Mouse (Mus musculus): ENCODE results near the gene Fgfrl1. TPM values are rescaled to one million over a fixed set of nuclear protein-coding genes. Genes with fewer than 3 reads are reported as not detected.

The Fgfrl1 gene
- polyA plus RNA-seq, 1 experiment, result not detected

DNA sequence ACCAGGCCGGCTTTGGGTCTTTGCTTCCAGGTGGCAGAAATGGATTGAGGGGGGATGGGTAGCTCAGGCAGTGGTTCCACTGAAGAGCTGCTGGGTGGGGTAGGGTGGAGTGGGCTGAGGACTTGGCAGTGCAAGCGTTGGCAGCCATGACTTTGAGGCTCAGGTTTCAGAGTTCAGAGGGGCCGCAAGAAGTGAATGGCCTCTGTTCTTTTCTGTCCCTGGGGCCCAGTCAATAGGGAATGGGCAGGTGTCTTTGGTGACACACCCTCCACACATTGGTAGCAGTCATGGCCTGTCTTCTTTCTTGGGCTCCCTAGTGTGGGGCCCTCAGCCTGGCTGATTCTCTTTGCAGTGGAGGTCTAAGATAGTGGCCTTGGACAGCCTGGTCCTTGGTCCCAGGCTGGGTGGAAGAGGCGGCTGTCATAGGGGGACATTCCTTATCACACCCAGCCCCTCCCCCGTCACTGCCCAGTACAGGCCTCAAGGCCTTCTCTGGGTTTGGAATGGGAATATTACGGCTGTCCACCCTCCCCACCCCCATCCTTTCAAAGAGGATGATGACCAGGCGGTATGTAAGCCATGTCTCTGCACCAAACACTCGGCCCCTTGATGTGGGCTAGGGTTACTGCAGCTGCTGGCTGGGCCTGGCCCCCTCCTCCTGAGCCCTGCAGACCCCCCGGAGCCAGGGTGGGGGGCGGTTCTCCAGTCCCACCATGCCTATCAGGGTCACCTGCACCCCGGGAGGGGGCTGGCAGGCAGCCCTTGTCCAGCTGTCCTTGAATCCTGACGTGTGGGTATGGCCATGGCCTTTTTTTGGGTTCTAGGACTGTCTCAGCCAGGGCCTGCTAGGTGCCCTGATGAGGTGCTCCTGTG lies 11.8 kb downstream of the Fgfrl1 start:
- 88% methylated on average over 12 of the region's 12 CpGs for WGBS
- Histone ChIP-seq H3K4me3 (ENCODE audit: insufficient read depth, low read depth, low read length) (no peak overlapping the region), H3K27ac (ENCODE audit: insufficient read depth, low read depth, low read length) (no peak overlapping the region), H3K4me1 (ENCODE audit: control insufficient read depth, insufficient read depth, low read length) (no peaks in the 10 kb centered on the region)
- TF ChIP-seq POLR2A (IDR thresholded peaks at IDR 0.05; ENCODE audit: insufficient read depth, low read depth, low read length), result no peak
- no peak for TF ChIP-seq CTCF (IDR thresholded peaks at IDR 0.05; ENCODE audit: insufficient read depth, low read depth, low read length)

DNA sequence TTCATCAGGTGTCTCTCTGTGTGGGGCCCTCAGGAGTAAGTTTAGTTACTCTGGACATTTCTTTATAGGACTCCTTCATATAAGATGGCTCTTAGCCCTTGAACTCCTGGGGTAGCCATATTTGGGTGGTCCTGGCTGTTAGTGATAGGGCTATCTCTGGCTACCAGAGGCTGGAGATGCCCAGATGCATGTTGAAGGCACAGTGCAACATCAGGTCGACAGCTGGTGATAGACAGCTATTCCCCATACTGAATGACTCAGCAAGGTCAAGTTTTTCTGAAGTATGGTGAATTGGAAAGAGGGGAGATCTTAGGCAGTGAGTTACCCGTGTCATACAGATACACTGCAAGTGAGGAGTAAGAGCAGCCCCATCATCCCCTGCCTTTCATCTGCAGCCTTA lies 15.6 kb downstream of the Fgfrl1 start:
- no peak overlapping the region for H3K4me3 ChIP-seq (ENCODE audit: insufficient read depth, low read depth, low read length)
- no peaks in the 10 kb centered on the region for H3K4me1 ChIP-seq (ENCODE audit: control insufficient read depth, insufficient read depth, low read length)
- no peak for TF ChIP-seq POLR2A (IDR thresholded peaks at IDR 0.05; ENCODE audit: insufficient read depth, low read depth, low read length)
- no peak for TF ChIP-seq CTCF (IDR thresholded peaks at IDR 0.05; ENCODE audit: insufficient read depth, low read depth, low read length)
- no peak overlapping the region for H3K27ac ChIP-seq (ENCODE audit: insufficient read depth, low read depth, low read length)
- 89% methylated on average over 2 of the region's 2 CpGs for WGBS

DNA sequence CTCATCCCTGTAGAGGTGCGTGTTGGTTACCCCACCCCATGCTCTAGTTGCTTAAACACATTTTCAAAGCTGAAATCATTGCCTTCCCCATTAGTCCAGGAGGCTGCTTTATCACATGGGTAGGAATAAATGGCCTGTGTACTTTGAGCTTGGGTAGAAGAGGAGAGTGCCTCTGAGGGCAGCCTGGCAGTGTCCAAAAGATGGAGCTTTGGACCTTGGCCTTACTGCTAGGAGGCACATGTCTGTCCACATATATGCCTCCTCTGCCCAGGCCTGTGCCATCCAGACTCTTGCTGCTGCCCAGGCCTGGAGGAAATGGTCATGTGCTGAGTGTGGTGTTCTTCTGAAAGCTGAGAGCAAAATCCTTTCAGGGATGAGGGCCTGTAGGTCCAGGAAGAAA lies 16.2 kb downstream of the Fgfrl1 start:
- WGBS, result 97% methylated on average over 1 of the region's 1 CpGs
- Histone ChIP-seq H3K4me1 (ENCODE audit: control insufficient read depth, insufficient read depth, low read length) (no peaks in the 10 kb centered on the region), H3K27ac (ENCODE audit: insufficient read depth, low read depth, low read length) (no peak overlapping the region), H3K4me3 (ENCODE audit: insufficient read depth, low read depth, low read length) (no peak overlapping the region)
- TF ChIP-seq CTCF (IDR thresholded peaks at IDR 0.05; ENCODE audit: insufficient read depth, low read depth, low read length) (no peak), POLR2A (IDR thresholded peaks at IDR 0.05; ENCODE audit: insufficient read depth, low read depth, low read length) (no peak)

DNA sequence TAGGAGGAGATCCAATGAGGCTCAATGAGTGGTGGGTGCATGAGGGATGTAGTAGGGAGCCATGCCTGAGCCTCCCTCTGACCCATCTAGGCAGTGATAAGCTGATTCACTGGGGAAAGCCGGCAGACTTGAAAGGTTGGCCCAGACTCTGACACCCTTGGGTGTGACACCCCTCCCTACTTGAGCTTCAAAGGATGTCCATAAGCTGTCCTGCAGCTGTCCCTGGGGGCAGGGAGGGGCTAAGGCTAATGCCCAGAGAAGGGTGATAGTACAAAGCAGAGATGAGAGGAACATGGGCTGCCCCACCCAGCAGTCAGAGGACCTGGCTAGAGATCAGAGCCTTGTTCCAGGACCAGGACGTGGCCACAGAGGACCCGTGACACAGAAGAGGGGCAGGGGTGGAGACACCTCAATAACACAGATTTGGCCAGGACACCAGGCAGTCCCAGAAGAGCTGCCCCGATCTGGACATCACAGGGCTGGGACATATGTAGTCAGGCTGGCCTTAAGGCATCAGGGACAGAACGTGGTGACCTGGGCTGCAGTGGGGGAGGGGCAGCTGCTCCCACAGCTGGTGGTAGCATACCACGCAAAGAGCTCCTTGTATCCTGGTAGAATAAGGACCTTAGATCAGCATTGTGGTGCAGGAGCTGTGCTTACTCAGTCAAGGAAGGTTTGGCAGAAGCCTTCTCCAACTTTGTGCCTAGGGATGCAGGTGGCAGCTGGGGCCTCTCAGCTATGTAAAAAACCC lies 17.0 kb downstream of the Fgfrl1 start:
- Histone ChIP-seq H3K4me3 (ENCODE audit: insufficient read depth, low read depth, low read length) (no peak overlapping the region), H3K27ac (ENCODE audit: insufficient read depth, low read depth, low read length) (no peak overlapping the region), H3K4me1 (ENCODE audit: control insufficient read depth, insufficient read depth, low read length) (0 out of 2 replicates have a peak, but pooled peaks cover 3% of the 10 kb centered on the region)
- TF ChIP-seq POLR2A (IDR thresholded peaks at IDR 0.05; ENCODE audit: insufficient read depth, low read depth, low read length) (no peak), CTCF (IDR thresholded peaks at IDR 0.05; ENCODE audit: insufficient read depth, low read depth, low read length) (no peak)
- WGBS, result 64% methylated on average over 6 of the region's 6 CpGs

DNA sequence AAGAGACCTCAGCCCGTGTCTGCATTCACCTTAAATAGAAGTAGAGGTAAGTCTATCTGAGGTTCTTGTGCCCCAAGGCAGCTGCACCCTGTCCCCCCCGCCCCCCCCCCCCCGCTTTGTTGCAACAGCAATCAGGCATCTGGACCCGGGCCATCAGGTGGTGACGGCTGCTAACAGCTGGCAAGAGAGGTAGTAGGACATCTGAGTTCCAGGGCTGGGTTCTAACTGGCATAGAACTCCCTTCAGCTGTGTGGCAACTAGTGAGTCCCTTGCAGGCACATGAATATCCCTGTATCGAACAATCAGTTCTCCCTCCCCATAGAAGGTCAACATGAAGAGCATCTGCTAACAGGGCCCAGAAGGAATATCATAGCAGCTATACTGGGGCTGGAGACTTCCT lies 19.8 kb downstream of the Fgfrl1 start:
- WGBS, result 83% methylated on average over 6 of the region's 6 CpGs
- Histone ChIP-seq H3K27ac (ENCODE audit: insufficient read depth, low read depth, low read length) (no peak overlapping the region), H3K4me1 (ENCODE audit: control insufficient read depth, insufficient read depth, low read length) (0 out of 2 replicates have a peak, but pooled peaks cover 7% of the 10 kb centered on the region), H3K4me3 (ENCODE audit: insufficient read depth, low read depth, low read length) (no peak overlapping the region)
- TF ChIP-seq POLR2A (IDR thresholded peaks at IDR 0.05; ENCODE audit: insufficient read depth, low read depth, low read length) (no peak), CTCF (IDR thresholded peaks at IDR 0.05; ENCODE audit: insufficient read depth, low read depth, low read length) (no peak)

DNA sequence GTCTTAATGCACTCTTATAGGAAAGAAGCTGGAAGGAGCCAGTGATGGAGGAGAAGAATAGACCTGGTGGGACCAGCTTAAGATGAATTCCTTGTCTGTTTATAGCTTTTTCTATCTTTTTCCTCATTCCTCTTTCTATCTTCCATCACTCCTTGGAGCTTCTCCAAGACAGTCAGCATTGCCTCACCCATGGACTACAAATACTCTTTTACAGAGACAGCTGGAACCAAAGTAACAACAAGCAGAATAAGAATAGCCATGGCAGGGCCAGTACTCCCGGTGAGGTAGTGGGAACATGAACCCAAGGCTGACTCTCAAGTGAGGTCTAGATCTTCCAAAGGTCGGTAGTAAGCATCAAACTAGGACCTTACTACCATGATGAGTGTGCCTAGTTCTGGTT lies 20.9 kb downstream of the Fgfrl1 start:
- no peak overlapping the region for H3K4me3 ChIP-seq (ENCODE audit: insufficient read depth, low read depth, low read length)
- TF ChIP-seq CTCF (IDR thresholded peaks at IDR 0.05; ENCODE audit: insufficient read depth, low read depth, low read length) (no peak), POLR2A (IDR thresholded peaks at IDR 0.05; ENCODE audit: insufficient read depth, low read depth, low read length) (no peak)
- no peak overlapping the region for H3K27ac ChIP-seq (ENCODE audit: insufficient read depth, low read depth, low read length)
- 0 out of 2 replicates have a peak, but pooled peaks cover 9% of the 10 kb centered on the region for H3K4me1 ChIP-seq (ENCODE audit: control insufficient read depth, insufficient read depth, low read length)
- WGBS, result 70% methylated on average over 2 of the region's 2 CpGs

DNA sequence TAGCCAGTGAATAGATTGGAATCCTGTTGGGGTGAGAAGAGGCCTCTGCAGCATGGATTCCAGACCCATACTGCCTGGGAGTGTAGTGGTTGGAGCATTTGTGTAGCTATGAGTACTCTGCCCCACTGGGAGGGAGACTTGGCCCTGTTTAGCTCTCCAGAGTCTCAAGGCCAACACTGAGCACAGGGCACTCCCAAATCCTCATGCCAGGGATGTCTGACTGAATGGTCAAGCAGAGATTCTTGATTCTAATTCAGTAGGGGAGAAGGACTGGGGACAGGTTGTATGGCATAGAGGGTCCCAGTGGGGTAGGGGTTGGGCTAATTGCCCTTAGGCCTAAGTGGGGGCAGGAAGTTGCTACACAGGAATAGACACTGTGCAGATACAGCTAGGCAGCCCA lies 21.5 kb downstream of the Fgfrl1 start:
- 0 out of 2 replicates have a peak, but pooled peaks cover 9% of the 10 kb centered on the region for H3K4me1 ChIP-seq (ENCODE audit: control insufficient read depth, insufficient read depth, low read length)
- TF ChIP-seq CTCF (IDR thresholded peaks at IDR 0.05; ENCODE audit: insufficient read depth, low read depth, low read length), result no peak
- TF ChIP-seq POLR2A (IDR thresholded peaks at IDR 0.05; ENCODE audit: insufficient read depth, low read depth, low read length), result no peak
- no peak overlapping the region for H3K4me3 ChIP-seq (ENCODE audit: insufficient read depth, low read depth, low read length)
- H3K27ac ChIP-seq (ENCODE audit: insufficient read depth, low read depth, low read length), result no peak overlapping the region

DNA sequence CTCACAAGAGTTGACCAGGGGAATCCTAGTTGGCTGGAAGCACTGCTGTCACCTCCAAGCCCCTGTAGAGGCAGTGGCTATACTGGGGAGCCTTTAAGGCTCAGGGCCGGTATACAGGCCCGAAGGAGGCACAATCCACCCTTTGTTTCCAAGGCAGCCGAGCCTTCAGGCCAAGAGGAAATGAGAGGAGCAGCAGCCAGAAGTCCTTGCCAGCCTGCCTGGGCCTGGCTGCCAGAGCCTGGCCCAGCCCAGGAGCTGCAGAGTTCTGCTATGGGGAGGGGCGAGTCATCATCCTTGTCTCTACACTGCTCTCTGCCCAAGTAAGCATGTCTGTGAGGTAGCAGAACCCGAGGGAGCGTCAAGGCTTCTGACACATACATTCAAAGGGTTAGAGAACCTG lies 22.0 kb downstream of the Fgfrl1 start:
- WGBS, result 25% methylated on average over 6 of the region's 6 CpGs
- no peak for TF ChIP-seq CTCF (IDR thresholded peaks at IDR 0.05; ENCODE audit: insufficient read depth, low read depth, low read length)
- TF ChIP-seq POLR2A (IDR thresholded peaks at IDR 0.05; ENCODE audit: insufficient read depth, low read depth, low read length), result no peak
- Histone ChIP-seq H3K4me1 (ENCODE audit: control insufficient read depth, insufficient read depth, low read length) (0 out of 2 replicates have a peak, but pooled peaks cover 9% of the 10 kb centered on the region), H3K4me3 (ENCODE audit: insufficient read depth, low read depth, low read length) (no peak overlapping the region), H3K27ac (ENCODE audit: insufficient read depth, low read depth, low read length) (no peak overlapping the region)

DNA sequence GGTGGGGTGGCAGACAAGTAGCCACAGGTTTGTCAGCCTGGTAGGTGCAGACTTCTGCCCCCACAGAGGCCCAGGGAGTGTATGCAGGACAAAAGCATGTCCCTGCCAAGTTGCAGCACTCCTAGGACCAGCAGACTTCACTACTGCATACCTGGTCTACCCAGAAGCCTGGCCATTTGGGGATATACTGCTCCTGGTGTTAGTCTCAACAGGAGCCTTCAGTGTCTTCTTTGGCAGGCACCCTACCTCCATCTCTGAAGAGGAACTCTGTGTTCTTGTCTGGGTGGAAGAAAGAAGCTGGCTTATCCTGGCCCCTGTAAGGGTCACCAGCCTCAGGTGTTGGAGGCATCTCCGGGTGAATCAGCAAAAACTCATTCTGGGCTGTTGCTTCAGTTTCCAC lies 23.8 kb downstream of the Fgfrl1 start:
- no peak overlapping the region for H3K27ac ChIP-seq (ENCODE audit: insufficient read depth, low read depth, low read length)
- 87% methylated on average over 1 of the region's 1 CpGs for WGBS
- TF ChIP-seq POLR2A (IDR thresholded peaks at IDR 0.05; ENCODE audit: insufficient read depth, low read depth, low read length) (no peak), CTCF (IDR thresholded peaks at IDR 0.05; ENCODE audit: insufficient read depth, low read depth, low read length) (no peak)

More for the DNA sequence above, 23.8 kb downstream of the Fgfrl1 start:
- Histone ChIP-seq H3K4me3 (ENCODE audit: insufficient read depth, low read depth, low read length) (no peak overlapping the region), H3K4me1 (ENCODE audit: control insufficient read depth, insufficient read depth, low read length) (0 out of 2 replicates have a peak, but pooled peaks cover 9% of the 10 kb centered on the region)
